Mouse (Mus musculus) G1E (cell line): ENCODE data around the gene Habp2. TPM values are rescaled to one million over a fixed set of nuclear protein-coding genes. Genes with fewer than 3 reads are reported as not detected.

Source experiments
- ATAC-seq: 2 replicates; pipeline ENCODE4 v1.8.0; 2016; ENCODE audit warnings: mild to moderate bottlenecking; ENCODE audit not compliant: insufficient number of reproducible peaks, poor library complexity, low FRiP score, severe bottlenecking; ENCODE audit errors: extremely low read depth
- DNase-seq: peaks from one replicate; pipeline ENCODE4 v3.0.0; 2012; ENCODE audit warnings: low spot score
- H3K27me3 ChIP-seq: 2 replicates; pipeline ENCODE4 v1.6.1; 2012; ENCODE audit warnings: mild to moderate bottlenecking, low read length, inconsistent platforms; ENCODE audit not compliant: insufficient read depth
- H3K36me3 ChIP-seq: replicated peaks from 2 replicates; pipeline ENCODE3; 2012; ENCODE audit warnings: mild to moderate bottlenecking, inconsistent platforms
- H3K4me1 ChIP-seq: 2 replicates; pipeline ENCODE4 v1.6.1; 2012; ENCODE audit warnings: low read depth, low read length, inconsistent platforms, mixed read lengths; ENCODE audit not compliant: insufficient read depth
- H3K4me3 ChIP-seq: 2 replicates; pipeline ENCODE4 v1.5.1; 2012; ENCODE audit warnings: low read depth, mild to moderate bottlenecking, inconsistent platforms, low read length, moderate library complexity, mixed read lengths
- H3K9me3 ChIP-seq: replicated peaks from 2 replicates; pipeline ENCODE4 v1.6.1; 2012; ENCODE audit warnings: inconsistent platforms
- CTCF ChIP-seq: IDR thresholded peaks from 2 replicates; pipeline ENCODE4 v1.5.1; 2012; ENCODE audit warnings: low read depth, low read length, inconsistent platforms, mixed read lengths
- GATA1 ChIP-seq: IDR thresholded peaks from 2 replicates; pipeline ENCODE4 v1.6.1; 2012; ENCODE audit warnings: borderline replicate concordance, low read length, inconsistent platforms, mixed read lengths
- GATA2 ChIP-seq: IDR thresholded peaks from 2 replicates; pipeline ENCODE4 v1.6.1; 2012; ENCODE audit warnings: low read depth, low read length, inconsistent platforms, borderline replicate concordance
- POLR2AphosphoS5 ChIP-seq: IDR thresholded peaks from 2 replicates; pipeline ENCODE4 v1.6.1; 2012; ENCODE audit warnings: low read depth, low read length, inconsistent platforms; ENCODE audit not compliant: insufficient replicate concordance
- TAL1 ChIP-seq: conservative IDR thresholded peaks from 2 replicates; pipeline ENCODE4 v1.6.1; 2012; ENCODE audit warnings: low read depth, low read length, inconsistent platforms, mixed read lengths
- polyA plus RNA-seq: library from polyadenylated mRNA; stranded (reverse); fragments of >175 nt; gene quantifications from 2 replicates; pipeline ENCODE4 v1.2.3, GENCODE M21; 2012
- total RNA-seq, 2 experiments: library from RNA; stranded (forward) in 1 of 2; stranded (reverse) in 1 of 2; fragments of 200-1000 nt in 1 of 2; fragments of >200 nt in 1 of 2; fragmentation: Nextera tagmentation in 1 of 2; gene quantifications; 2 replicates each; pipeline ENCODE4 v1.2.3; 2014 to 2017

Habp2 gene
- total and polyA plus RNA-seq, 3 experiments = 0.11 TPM; not detected in 2

- Histone ChIP-seq H3K27me3 (peaks cover 5% of the 10 kb centered on the region; the same call in 1 of the 2 replicates), H3K36me3 (no peaks in the 10 kb centered on the region), H3K9me3 (no peaks in the 10 kb centered on the region), H3K4me3 (no peak overlapping the region), H3K4me1 (no peaks in the 10 kb centered on the region)
- no peak for DNase-seq
- ATAC-seq = no peak
- TF ChIP-seq GATA2 (no peak), GATA1 (no peak), POLR2AphosphoS5 (no peak), CTCF (no peak), TAL1 (no peak)
Observed at GRCm38 (mm10) chr19:56289642-56290041, 2.7 kb downstream of the Habp2 start.

- H3K9me3 ChIP-seq = no peaks in the 10 kb centered on the region
- H3K27me3 ChIP-seq = peaks cover 2% of the 10 kb centered on the region; the same call in 1 of the 2 replicates
- H3K36me3 ChIP-seq = no peaks in the 10 kb centered on the region
- H3K4me1 ChIP-seq = no peaks in the 10 kb centered on the region
- no peak for DNase-seq
- no peak for ATAC-seq
- no peak for TF ChIP-seq TAL1
- no peak for TF ChIP-seq POLR2AphosphoS5
- no peak for TF ChIP-seq CTCF
- no peak for TF ChIP-seq GATA2
- TF ChIP-seq GATA1 = no peak
- no peak overlapping the region for H3K4me3 ChIP-seq
Observed at GRCm38 (mm10) chr19:56291898-56292297, 5.0 kb downstream of the Habp2 start.

DNA sequence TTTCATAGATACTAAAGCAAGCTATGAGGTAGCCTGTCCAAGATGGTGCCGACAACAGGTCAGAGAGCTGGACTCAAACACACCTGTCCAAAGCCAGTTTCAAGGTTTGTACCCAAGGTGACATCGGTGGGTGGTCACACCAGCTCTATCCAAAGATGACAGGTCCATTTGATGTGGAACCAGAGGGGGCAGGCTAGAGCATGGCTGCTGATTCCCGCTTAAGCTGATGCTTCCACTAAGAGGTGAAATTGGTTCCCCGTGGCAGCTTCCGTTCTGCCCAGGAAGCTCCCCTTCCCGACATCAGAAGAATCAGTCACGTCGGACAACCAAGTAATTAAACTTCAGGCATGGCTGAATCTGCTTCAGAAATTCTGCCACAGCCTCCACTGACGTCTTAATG, 5.4 kb downstream of the Habp2 start:
- peaks cover 2% of the 10 kb centered on the region; the same call in 1 of the 2 replicates for H3K27me3 ChIP-seq
- H3K9me3 ChIP-seq = no peaks in the 10 kb centered on the region
- H3K36me3 ChIP-seq = no peaks in the 10 kb centered on the region
- no peaks in the 10 kb centered on the region for H3K4me1 ChIP-seq
- no peak for ATAC-seq
- no peak for TF ChIP-seq GATA1
- no peak for TF ChIP-seq CTCF
- TF ChIP-seq TAL1 = no peak
- no peak for TF ChIP-seq GATA2
- TF ChIP-seq POLR2AphosphoS5 = no peak
- no peak overlapping the region for H3K4me3 ChIP-seq
- DNase-seq = no peak

DNA sequence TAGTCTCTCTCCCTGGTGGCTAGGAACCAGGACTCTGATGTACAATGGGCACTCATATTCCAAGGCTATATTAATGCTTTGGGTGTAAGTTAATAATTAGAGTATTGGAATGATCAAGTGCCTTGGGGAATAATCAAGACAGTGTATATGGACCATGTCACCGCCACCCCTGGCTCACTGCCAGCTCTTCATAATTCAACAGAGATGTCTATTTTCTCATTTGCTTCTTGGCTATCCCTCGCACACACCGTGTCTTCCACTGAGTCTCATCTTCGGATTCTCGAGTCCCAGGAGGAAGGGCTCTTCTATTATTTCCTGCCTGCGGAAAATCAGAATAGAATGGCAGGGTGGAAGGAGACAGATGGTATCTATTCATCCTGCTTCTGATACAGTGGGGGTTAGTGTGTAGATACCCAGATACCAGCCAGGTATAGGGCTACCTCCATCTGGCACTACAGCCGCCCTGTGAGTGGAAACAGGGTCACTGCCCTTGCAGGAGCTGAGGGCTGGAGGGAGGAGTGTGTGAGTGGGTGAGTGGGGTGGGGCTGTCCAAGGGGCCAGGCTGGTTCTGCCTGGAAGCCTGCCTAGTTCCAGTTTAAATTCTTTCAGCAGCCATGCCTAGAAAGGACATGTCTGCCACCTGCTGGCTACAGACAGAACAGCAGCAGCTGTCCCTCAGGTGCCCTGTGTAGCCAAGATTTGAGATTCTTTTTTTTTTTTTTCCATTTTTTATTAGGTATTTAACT, 7.9 kb downstream of the Habp2 start:
- H3K27me3 ChIP-seq = peaks cover 2% of the 10 kb centered on the region; the same call in 1 of the 2 replicates
- DNase-seq (peak; percentile 22), ATAC-seq (no peak)
- no peak overlapping the region for H3K4me3 ChIP-seq
- H3K9me3 ChIP-seq = no peaks in the 10 kb centered on the region
- no peaks in the 10 kb centered on the region for H3K36me3 ChIP-seq
- TF ChIP-seq GATA2 (no peak), TAL1 (no peak), CTCF (peak; percentile 64)
- no peaks in the 10 kb centered on the region for H3K4me1 ChIP-seq

GRCm38 (mm10) chr19:56296668-56297067, 9.7 kb downstream of the Habp2 start:
- ATAC-seq (no peak), DNase-seq (no peak)
- Histone ChIP-seq H3K4me1 (no peaks in the 10 kb centered on the region), H3K27me3 (peaks cover 2% of the 10 kb centered on the region; the same call in 1 of the 2 replicates), H3K36me3 (no peaks in the 10 kb centered on the region), H3K9me3 (no peaks in the 10 kb centered on the region), H3K4me3 (no peak overlapping the region)
- TF ChIP-seq TAL1 (no peak), POLR2AphosphoS5 (no peak), GATA2 (no peak), GATA1 (no peak), CTCF (no peak)

DNA sequence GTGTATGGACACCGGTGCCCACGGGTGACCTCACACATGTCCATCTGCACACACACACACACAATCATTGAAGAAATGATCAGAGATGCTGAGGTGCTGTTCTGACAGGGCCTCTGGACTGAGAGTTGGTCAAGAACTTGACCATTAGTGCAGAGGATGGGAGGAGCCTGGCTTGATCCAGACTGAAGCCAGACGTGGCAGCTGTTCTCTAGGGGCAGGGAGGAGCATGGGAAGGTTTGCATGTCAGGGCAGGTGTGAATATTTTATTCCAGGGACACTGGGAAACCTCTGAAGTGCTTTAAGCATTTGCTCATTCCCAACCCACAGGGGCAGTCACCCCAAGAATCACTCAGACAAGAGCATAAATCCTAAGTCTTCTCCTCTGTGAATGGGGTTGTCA, 10.3 kb downstream of the Habp2 start:
- Histone ChIP-seq H3K4me3 (no peak overlapping the region), H3K9me3 (no peaks in the 10 kb centered on the region), H3K4me1 (no peaks in the 10 kb centered on the region), H3K36me3 (no peaks in the 10 kb centered on the region), H3K27me3 (peaks cover 2% of the 10 kb centered on the region; the same call in 1 of the 2 replicates)
- no peak for ATAC-seq
- TF ChIP-seq TAL1 (no peak), GATA1 (no peak), POLR2AphosphoS5 (no peak), GATA2 (no peak), CTCF (no peak)
- no peak for DNase-seq

DNA sequence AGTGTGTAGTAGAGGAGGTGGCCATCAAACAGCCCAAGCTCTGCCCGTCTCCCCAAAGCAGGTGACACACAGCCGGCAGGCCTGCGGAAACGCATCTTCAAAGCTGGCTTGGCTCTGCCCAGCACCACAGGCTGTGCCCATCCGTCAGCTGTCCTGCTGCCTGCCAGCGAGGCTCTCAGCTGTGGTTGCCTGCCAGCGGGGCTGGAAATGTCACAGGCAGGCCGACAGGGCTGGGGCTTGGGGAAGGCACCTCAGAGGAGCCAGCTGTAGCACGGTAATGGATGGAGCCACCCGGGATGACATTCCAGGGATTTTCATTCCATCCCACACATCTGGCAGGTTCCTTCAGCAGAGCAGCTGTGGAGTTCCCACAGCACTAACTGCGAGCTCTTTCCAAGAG, 13.9 kb downstream of the Habp2 start:
- H3K4me1 ChIP-seq = no peaks in the 10 kb centered on the region
- no peak for TF ChIP-seq CTCF
- TF ChIP-seq GATA2 = no peak
- no peak for TF ChIP-seq POLR2AphosphoS5
- TF ChIP-seq TAL1 = no peak
- no peak for TF ChIP-seq GATA1
- no peak for ATAC-seq
- DNase-seq = no peak
- H3K36me3 ChIP-seq = no peaks in the 10 kb centered on the region
- H3K4me3 ChIP-seq = no peak overlapping the region
- H3K9me3 ChIP-seq = no peaks in the 10 kb centered on the region
- H3K27me3 ChIP-seq = no peaks in the 10 kb centered on the region; the same call in 1 of the 2 replicates
